Mouse (Mus musculus) intestine, postnatal 0 days (tissue): Measurements from ENCODE around the gene Esyt2. TPM values are rescaled to one million over a fixed set of nuclear protein-coding genes. Genes with fewer than 3 reads are reported as not detected.

Experiments used
- ATAC-seq: fragments of 200-750 bp; cut with Nextera tagmentation; 2 replicates; pipeline ENCODE4 v1.8.0; 2017; ENCODE audit warnings: mild to moderate bottlenecking, moderate TSS enrichment, moderate library complexity
- H3K27ac ChIP-seq: fragments of 300-500 bp; sonication (generic); 2 replicates; pipeline ENCODE4 v1.5.1; 2014; ENCODE audit warnings: mild to moderate bottlenecking, low read depth, low read length, moderate library complexity
- H3K27me3 ChIP-seq: fragments of 300-500 bp; sonication (generic); replicated peaks from 2 replicates; pipeline ENCODE4 v1.6.1; 2014; ENCODE audit warnings: low read length, mixed read lengths; ENCODE audit not compliant: control insufficient read depth, insufficient read depth
- H3K36me3 ChIP-seq: fragments of 300-500 bp; sonication (generic); 2 replicates; pipeline ENCODE4 v1.6.1; 2014; ENCODE audit warnings: mild to moderate bottlenecking, moderate library complexity; ENCODE audit not compliant: control insufficient read depth, insufficient read depth
- H3K4me1 ChIP-seq: fragments of 300-500 bp; sonication (generic); replicated peaks from 2 replicates; pipeline ENCODE4 v1.6.1; 2014; ENCODE audit warnings: antibody characterized with exemption, low read length, mixed read lengths; ENCODE audit not compliant: control insufficient read depth, insufficient read depth
- H3K4me2 ChIP-seq: fragments of 300-500 bp; sonication (generic); replicated peaks from 2 replicates; pipeline ENCODE4 v1.6.1; 2014; ENCODE audit warnings: low read depth, mild to moderate bottlenecking, moderate library complexity
- H3K4me3 ChIP-seq: fragments of 300-500 bp; sonication (generic); 2 replicates; pipeline ENCODE4 v1.5.1; 2014; ENCODE audit warnings: low read depth, low read length
- H3K9ac ChIP-seq: fragments of 300-500 bp; sonication (generic); 2 replicates; pipeline ENCODE4 v1.6.1; 2014; ENCODE audit warnings: mild to moderate bottlenecking, low read depth, low read length
- H3K9me3 ChIP-seq: fragments of 300-500 bp; sonication (generic); 2 replicates; pipeline ENCODE4 v1.6.1; 2016; ENCODE audit warnings: mixed run types; ENCODE audit not compliant: control insufficient read depth
- CTCF ChIP-seq: sonication (generic); IDR thresholded peaks from 2 replicates; pipeline ENCODE4 v1.5.1; 2016; ENCODE audit warnings: low read depth, mild to moderate bottlenecking, control low read depth, antibody characterized with exemption, moderate library complexity
- WGBS: fragments of 180-500 bp; shearing (Covaris S2); extraction: QIAGEN DNeasy Blood & Tissue Kit; methylation state at CpG from one replicate; pipeline ENCODE4 v1.1.7; 2014; 5-methylcytosine and 5-hydroxymethylcytosine counted together
- microRNA-seq: library from miRNA; unstranded; fragments of <30 nt; microRNA quantifications from one replicate; pipeline ENCODE4, GENCODE M21; 2016
- polyA plus RNA-seq: library from polyadenylated mRNA; unstranded; fragments of >200 nt; fragmentation: Nextera tagmentation; extraction: Ambion mirVana; gene quantifications from 2 replicates; pipeline ENCODE4 v1.2.1, GENCODE M21; 2015

The Esyt2 gene
- polyA plus RNA-seq, 1 experiment from 2014 or later, result 14.1 TPM

GRCm38 (mm10) chr12:116435232-116435631 lies 154.2 kb downstream of the Esyt2 start:
- 96% methylated on average over 2 of the region's 2 CpGs for WGBS

GRCm38 (mm10) chr12:116436125-116436524 lies 155.1 kb downstream of the Esyt2 start:
- H3K9me3 ChIP-seq, result no peaks in the 10 kb centered on the region
- 93% methylated on average over 3 of the region's 3 CpGs for WGBS
- no peak overlapping the region for H3K27ac ChIP-seq
- H3K4me1 ChIP-seq, result no peaks in the 10 kb centered on the region
- no peak for TF ChIP-seq CTCF
- no peaks in the 10 kb centered on the region for H3K27me3 ChIP-seq
- H3K36me3 ChIP-seq, result peaks cover 25% of the 10 kb centered on the region
- no peak overlapping the region for H3K4me2 ChIP-seq
- no peak for ATAC-seq
- H3K4me3 ChIP-seq, result no peak overlapping the region
- no peak overlapping the region for H3K9ac ChIP-seq

More at GRCm38 (mm10) chr12:116435232-116435631, 154.2 kb downstream of the Esyt2 start:
- no peak overlapping the region for H3K9ac ChIP-seq
- H3K27ac ChIP-seq, result no peak overlapping the region
- no peak overlapping the region for H3K4me3 ChIP-seq
- peaks cover 20% of the 10 kb centered on the region for H3K36me3 ChIP-seq
- no peak for TF ChIP-seq CTCF
- H3K9me3 ChIP-seq, result no peaks in the 10 kb centered on the region
- no peaks in the 10 kb centered on the region for H3K4me1 ChIP-seq
- no peaks in the 10 kb centered on the region for H3K27me3 ChIP-seq
- no peak overlapping the region for H3K4me2 ChIP-seq
- no peak for ATAC-seq

GRCm38 (mm10) chr12:116438591-116438990 lies 157.6 kb downstream of the Esyt2 start:
- Histone ChIP-seq H3K27ac (no peak overlapping the region), H3K9ac (no peak overlapping the region), H3K4me3 (no peak overlapping the region), H3K9me3 (no peaks in the 10 kb centered on the region), H3K4me1 (no peaks in the 10 kb centered on the region), H3K27me3 (no peaks in the 10 kb centered on the region), H3K36me3 (peaks cover 33% of the 10 kb centered on the region), H3K4me2 (no peak overlapping the region)
- 90% methylated on average over 5 of the region's 5 CpGs for WGBS
- no peak for TF ChIP-seq CTCF
- no peak for ATAC-seq

Small RNAs within 50 kb of the gene (microRNA-seq; reads per million reads assigned to microRNA genes)
- not detected for gene Gm23190

Other genes with a start within 250 kb of the Esyt2 start
- gene Zfp386, start 233.5 kb upstream of the Esyt2 start, polyA plus RNA-seq, result 17.3 and 17.8 TPM in 2 replicates
- 1.7 and 2.2 TPM in 2 replicates for gene Vipr2, start 203.5 kb upstream of the Esyt2 start, polyA plus RNA-seq
- 4.4 and 6.5 TPM in 2 replicates for gene Wdr60, start 18.2 kb upstream of the Esyt2 start, polyA plus RNA-seq
- gene Gm11027, start 5.8 kb upstream of the Esyt2 start, polyA plus RNA-seq, result not detected in 2 replicates
- 8.5 and 9.4 TPM in 2 replicates for gene Ncapg2, start 124.2 kb downstream of the Esyt2 start, polyA plus RNA-seq
- gene Ptprn2, start 204.5 kb downstream of the Esyt2 start, polyA plus RNA-seq, result 1.2 and 1.3 TPM in 2 replicates